Mouse (Mus musculus) limb, embryonic 15.5 days (tissue): ENCODE measurements around the gene Tmem106c. TPM values are rescaled to one million over a fixed set of nuclear protein-coding genes. Genes with fewer than 3 reads are reported as not detected.

Experiments
- ATAC-seq: fragments of 200-750 bp; cut with Nextera tagmentation; 2 replicates; pipeline ENCODE4 v1.8.0; 2017; ENCODE audit warnings: low read depth, moderate TSS enrichment; ENCODE audit not compliant: insufficient number of reproducible peaks, low FRiP score, low TSS enrichment
- H3K27ac ChIP-seq: fragments of 300-500 bp; sonication (generic); 2 replicates; pipeline ENCODE4 v1.5.1; 2015; ENCODE audit warnings: moderate library complexity, mild to moderate bottlenecking, inconsistent platforms
- H3K27me3 ChIP-seq: fragments of 300-500 bp; sonication (generic); 2 replicates; pipeline ENCODE4 v1.6.1; 2015; ENCODE audit warnings: inconsistent platforms
- H3K36me3 ChIP-seq: fragments of 300-500 bp; sonication (generic); 2 replicates; pipeline ENCODE4 v1.6.1; 2015; ENCODE audit warnings: inconsistent platforms
- H3K4me1 ChIP-seq: fragments of 300-500 bp; sonication (generic); 2 replicates; pipeline ENCODE4 v1.6.1; 2015; ENCODE audit warnings: inconsistent platforms
- H3K4me2 ChIP-seq: fragments of 300-500 bp; sonication (generic); 2 replicates; pipeline ENCODE4 v1.6.1; 2015; ENCODE audit warnings: mild to moderate bottlenecking, inconsistent platforms
- H3K4me3 ChIP-seq: fragments of 300-500 bp; sonication (generic); 2 replicates; pipeline ENCODE4 v1.5.1; 2015; ENCODE audit warnings: mild to moderate bottlenecking, inconsistent platforms
- H3K9ac ChIP-seq: fragments of 300-500 bp; sonication (generic); 2 replicates; pipeline ENCODE4 v1.6.1; 2015; ENCODE audit warnings: inconsistent platforms
- H3K9me3 ChIP-seq: fragments of 300-500 bp; sonication (generic); 2 replicates; pipeline ENCODE4 v1.6.1; 2016; ENCODE audit warnings: inconsistent platforms
- WGBS: fragments of 180-500 bp; shearing (Covaris S2); methylation state at CpG from one replicate; pipeline ENCODE4 v1.1.7; 2015; 5-methylcytosine and 5-hydroxymethylcytosine counted together
- polyA plus RNA-seq: library from polyadenylated mRNA; unstranded; fragments of >200 nt; fragmentation: Nextera tagmentation; extraction: Ambion mirVana; gene quantifications from 2 replicates; pipeline ENCODE4 v1.2.1, GENCODE M21; 2015

The Tmem106c gene
- polyA plus RNA-seq, 1 experiment from 2014 or later, result 48.8 TPM

DNA sequence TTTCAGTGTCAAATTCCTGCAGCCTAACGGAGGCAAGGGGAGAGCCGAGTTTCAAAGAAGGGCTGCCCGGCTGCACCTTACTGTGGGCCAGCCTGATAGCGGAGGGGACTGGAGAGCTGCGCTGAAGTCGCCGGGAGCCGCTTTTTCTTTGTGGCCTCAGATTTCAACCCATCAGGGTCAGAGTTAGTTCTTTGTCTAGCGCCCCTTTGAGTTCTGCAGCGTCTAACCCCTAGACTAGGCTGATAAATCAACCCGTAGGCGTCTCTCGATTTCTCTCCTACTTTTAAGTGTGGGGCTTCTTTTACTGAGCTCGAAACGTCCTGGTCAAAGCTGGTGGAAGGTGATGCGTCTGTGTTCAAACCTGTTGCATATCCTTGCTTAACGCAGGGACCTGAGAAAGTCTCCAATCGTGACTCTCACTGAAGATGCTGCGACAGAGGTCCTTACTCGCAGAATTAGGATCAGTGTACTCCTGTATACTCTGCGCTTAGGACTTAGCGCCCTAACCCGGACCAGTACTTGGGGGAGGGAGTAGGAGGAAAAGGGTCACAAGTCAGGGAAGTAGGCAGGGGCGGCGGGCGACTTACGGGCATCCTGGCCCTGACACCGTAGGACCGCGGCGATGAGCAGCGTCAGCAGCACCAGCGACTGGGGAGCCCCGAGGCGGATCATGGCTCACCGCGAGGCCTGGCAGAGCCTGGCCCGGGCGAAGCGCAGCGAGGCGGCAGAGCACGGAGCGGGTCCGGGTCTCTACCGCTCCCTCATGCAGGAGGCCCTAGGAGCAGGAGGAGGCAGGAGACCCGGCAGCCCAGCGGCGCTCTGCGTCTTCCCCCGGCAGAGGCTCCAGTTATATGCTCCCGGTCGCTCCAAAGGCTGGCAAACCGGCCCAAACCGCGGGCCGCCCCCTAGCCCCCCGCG, 40.1 kb downstream of the Tmem106c start, which contains the start of gene Col2a1:
Gene Col2a1 (minus strand): TSS at position 874 of the 918 bp plus-strand sequence.
- peaks cover 41% of the 10 kb centered on the region for H3K27me3 ChIP-seq
- no peaks in the 10 kb centered on the region for H3K9me3 ChIP-seq
- WGBS, result under 1% methylated on average over 59 of the region's 59 CpGs
- H3K27ac ChIP-seq, result peak within 1 kb of the TSS; percentile 91
- H3K4me3 ChIP-seq, result peak within 1 kb of the TSS; percentile 52
- peak within 1 kb of the TSS; percentile 56 for H3K9ac ChIP-seq
- H3K36me3 ChIP-seq, result no peaks in the 10 kb centered on the region
- ATAC-seq, result peak; percentile 72; the same call in 1 of the 2 replicates
- peak within 1 kb of the TSS; percentile 81 for H3K4me2 ChIP-seq
- H3K4me1 ChIP-seq, result peaks cover 53% of the 10 kb centered on the region

DNA sequence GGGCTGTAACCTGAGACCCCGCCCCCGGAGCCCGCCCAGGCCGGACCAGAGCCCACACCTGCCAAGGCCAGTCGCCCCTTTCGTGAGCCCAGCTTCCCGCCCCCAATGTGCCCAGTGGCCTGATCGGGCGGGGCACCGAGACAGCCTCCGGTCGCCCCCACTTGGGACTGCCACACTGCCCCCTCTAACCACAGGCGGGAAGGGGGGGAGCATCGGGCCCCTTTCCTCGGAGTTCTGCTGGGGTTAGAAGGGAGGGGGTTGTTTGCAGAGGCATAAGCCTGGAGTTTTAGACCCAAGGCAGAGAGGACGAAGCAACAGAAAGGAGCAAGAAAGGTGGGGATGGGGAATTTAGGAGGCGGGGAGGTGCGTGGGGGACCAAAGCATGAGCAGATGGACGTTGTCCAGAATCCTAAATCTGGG, 40.8 kb downstream of the Tmem106c start:
- no peaks in the 10 kb centered on the region for H3K36me3 ChIP-seq
- H3K9me3 ChIP-seq, result no peaks in the 10 kb centered on the region
- H3K27me3 ChIP-seq, result peaks cover 35% of the 10 kb centered on the region
- peak overlapping the region; percentile 52 for H3K4me3 ChIP-seq
- no peak; the same call in none of the 2 replicates for ATAC-seq
- peak overlapping the region; percentile 56 for H3K9ac ChIP-seq
- H3K27ac ChIP-seq, result peak overlapping the region; percentile 91
- whole genome bisulfite sequencing, result 2% methylated on average over 19 of the region's 19 CpGs
- peak overlapping the region; percentile 81 for H3K4me2 ChIP-seq
- peaks cover 47% of the 10 kb centered on the region for H3K4me1 ChIP-seq

DNA sequence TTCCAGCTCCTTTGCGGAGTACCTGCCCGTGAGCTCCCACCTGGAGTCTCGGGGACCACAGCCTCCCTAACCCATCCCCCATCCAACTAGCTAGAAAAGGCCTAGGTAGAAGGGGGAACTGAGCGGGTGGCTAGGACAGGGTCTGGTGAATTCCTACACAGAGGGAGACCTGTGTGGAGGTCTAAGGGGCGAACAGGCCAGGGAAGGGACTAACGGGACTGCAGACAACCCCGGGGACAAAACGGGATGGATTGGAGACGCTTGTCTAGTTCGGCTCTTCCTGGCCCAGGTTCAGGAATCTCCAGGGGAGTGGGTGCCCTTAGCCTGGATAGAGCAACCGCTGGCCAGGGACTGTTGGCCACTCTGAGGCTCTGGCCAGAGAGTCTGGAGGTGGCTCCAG, 41.2 kb downstream of the Tmem106c start:
- no peaks in the 10 kb centered on the region for H3K36me3 ChIP-seq
- H3K4me2 ChIP-seq, result peak overlapping the region; percentile 81
- WGBS, result 15% methylated on average over 11 of the region's 11 CpGs
- H3K27ac ChIP-seq, result peak overlapping the region; percentile 78
- no peaks in the 10 kb centered on the region for H3K9me3 ChIP-seq
- no peak for ATAC-seq
- H3K4me3 ChIP-seq, result peak overlapping the region; percentile 52
- peaks cover 31% of the 10 kb centered on the region for H3K27me3 ChIP-seq
- peaks cover 45% of the 10 kb centered on the region for H3K4me1 ChIP-seq
- H3K9ac ChIP-seq, result 0 out of 2 replicates have a peak overlapping the region, but pooled peaks have one; percentile 4

DNA sequence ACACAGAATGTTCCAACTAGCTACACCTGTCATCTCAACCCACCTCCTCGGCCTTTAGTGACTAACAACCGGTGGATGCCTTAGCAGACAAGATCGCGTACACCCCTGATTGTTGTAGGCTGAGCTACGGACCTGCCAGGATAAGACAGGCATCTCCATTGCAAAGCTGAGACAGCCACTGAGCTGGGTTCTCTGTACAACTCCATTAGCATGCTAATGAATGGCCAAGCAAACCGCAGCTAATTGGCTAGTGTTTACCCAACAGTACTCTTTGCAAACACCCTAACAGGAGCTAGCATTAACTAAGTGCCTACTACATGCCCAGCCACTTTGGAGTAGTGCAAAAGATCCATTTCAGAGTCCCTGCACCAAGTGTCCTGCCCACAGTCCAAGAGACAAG, 48.8 kb downstream of the Tmem106c start:
- H3K4me2 ChIP-seq, result no peak overlapping the region
- H3K27ac ChIP-seq, result no peak overlapping the region
- no peaks in the 10 kb centered on the region for H3K36me3 ChIP-seq
- H3K9me3 ChIP-seq, result no peaks in the 10 kb centered on the region
- 77% methylated on average over 6 of the region's 6 CpGs for WGBS
- ATAC-seq, result no peak
- no peaks in the 10 kb centered on the region for H3K27me3 ChIP-seq
- 0 out of 2 replicates have a peak, but pooled peaks cover 3% of the 10 kb centered on the region for H3K4me1 ChIP-seq
- no peak overlapping the region for H3K9ac ChIP-seq
- H3K4me3 ChIP-seq, result no peak overlapping the region

DNA sequence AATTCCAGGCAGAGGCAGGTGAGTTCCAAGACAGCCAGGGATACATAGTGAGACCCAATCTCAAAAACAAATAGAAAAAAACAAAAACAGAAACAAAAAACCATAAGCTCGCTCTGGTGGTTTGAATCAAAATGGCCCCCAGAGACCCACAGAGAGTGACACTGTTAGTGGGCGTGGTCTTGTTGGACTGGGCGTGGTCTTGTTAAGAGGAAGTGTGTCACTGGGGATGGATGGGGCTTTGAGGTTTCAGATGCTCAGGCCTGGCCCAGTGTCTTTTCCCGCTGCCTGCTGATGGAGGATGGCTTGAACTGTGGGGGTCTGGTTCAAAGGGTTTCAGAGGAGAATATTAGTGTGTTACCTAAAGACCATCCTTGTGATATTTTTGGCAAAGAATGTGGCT, 53.9 kb downstream of the Tmem106c start:
- Histone ChIP-seq H3K36me3 (no peaks in the 10 kb centered on the region), H3K4me3 (no peak overlapping the region), H3K4me1 (0 out of 2 replicates have a peak, but pooled peaks cover 9% of the 10 kb centered on the region), H3K9me3 (no peaks in the 10 kb centered on the region), H3K4me2 (no peak overlapping the region), H3K27me3 (no peaks in the 10 kb centered on the region), H3K9ac (no peak overlapping the region), H3K27ac (no peak overlapping the region)
- 82% methylated on average over 4 of the region's 4 CpGs for WGBS
- ATAC-seq, result no peak

DNA sequence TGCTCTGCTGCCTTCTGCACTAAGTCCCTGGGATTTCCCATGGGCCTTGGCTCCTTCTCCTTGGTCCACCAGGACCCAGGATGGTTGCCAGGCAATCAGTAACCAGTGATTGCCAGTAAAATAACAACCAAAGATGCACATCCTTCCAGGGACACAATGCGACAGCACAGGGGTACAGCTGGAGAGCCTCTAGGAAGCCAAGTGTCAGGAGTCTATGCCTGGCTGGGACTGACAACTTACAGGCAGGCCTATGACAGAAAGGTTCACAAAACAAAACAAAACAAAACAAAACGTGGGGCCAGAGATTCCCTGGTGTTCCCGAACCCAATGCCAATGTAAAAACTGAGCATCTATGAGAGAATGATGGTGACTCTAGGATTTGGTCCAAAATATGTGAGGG, 55.0 kb downstream of the Tmem106c start:
- H3K27ac ChIP-seq, result no peak overlapping the region
- no peak for ATAC-seq
- H3K9ac ChIP-seq, result no peak overlapping the region
- no peaks in the 10 kb centered on the region for H3K36me3 ChIP-seq
- H3K27me3 ChIP-seq, result no peaks in the 10 kb centered on the region
- 75% methylated on average over 3 of the region's 3 CpGs for WGBS
- H3K9me3 ChIP-seq, result no peaks in the 10 kb centered on the region
- H3K4me3 ChIP-seq, result no peak overlapping the region
- H3K4me2 ChIP-seq, result no peak overlapping the region
- 0 out of 2 replicates have a peak, but pooled peaks cover 9% of the 10 kb centered on the region for H3K4me1 ChIP-seq

Other genes with a start within 250 kb of the Tmem106c start
- gene Endou, start 232.9 kb upstream of the Tmem106c start, polyA plus RNA-seq, result 60.0 and 68.0 TPM in 2 replicates
- 9.8 and 10.7 TPM in 2 replicates for gene Rapgef3, start 196.2 kb upstream of the Tmem106c start, polyA plus RNA-seq
- gene Slc48a1, start 185.7 kb upstream of the Tmem106c start, polyA plus RNA-seq, result 58.7 and 59.0 TPM in 2 replicates
- 33.5 and 34.1 TPM in 2 replicates for gene Hdac7, start 119.7 kb upstream of the Tmem106c start, polyA plus RNA-seq
- 3.4 and 4.2 TPM in 2 replicates for gene Vdr, start 53.6 kb upstream of the Tmem106c start, polyA plus RNA-seq
- 807 and 885 TPM in 2 replicates for gene Col2a1, start 40.5 kb downstream of the Tmem106c start, polyA plus RNA-seq
- 47.5 and 77.4 TPM in 2 replicates for gene Pfkm, start 128.4 kb downstream of the Tmem106c start, polyA plus RNA-seq
- gene Senp1, start 129.5 kb downstream of the Tmem106c start, polyA plus RNA-seq, result 28.6 and 29.3 TPM in 2 replicates
- gene Asb8, start 201.4 kb downstream of the Tmem106c start, polyA plus RNA-seq, result 46.7 and 56.3 TPM in 2 replicates
- gene Ccdc184, start 203.0 kb downstream of the Tmem106c start, polyA plus RNA-seq, result 0.20 and 0.40 TPM in 2 replicates
- not detected in 2 replicates for gene Olfr288, start 231.3 kb downstream of the Tmem106c start, polyA plus RNA-seq